Mouse (Mus musculus) forebrain, embryonic 14.5 days (tissue): ENCODE measurements around the gene Pdia5. TPM values are rescaled to one million over a fixed set of nuclear protein-coding genes. Genes with fewer than 3 reads are reported as not detected.

Experiments
- ATAC-seq: fragments of 200-750 bp; cut with Nextera tagmentation; 2 replicates; pipeline ENCODE4 v1.8.0; 2017; ENCODE audit warnings: mild to moderate bottlenecking, moderate library complexity
- DNase-seq: peaks from one replicate; pipeline ENCODE4 v3.0.0-alpha.2; 2015; ENCODE audit warnings: low spot score
- H3K27ac ChIP-seq: fragments of 300-500 bp; sonication (generic); 2 replicates; pipeline ENCODE4 v1.5.1; 2014; ENCODE audit warnings: low read depth, mild to moderate bottlenecking, control low read depth, low read length, moderate library complexity
- H3K27me3 ChIP-seq: fragments of 300-500 bp; sonication (generic); replicated peaks from 2 replicates; pipeline ENCODE4 v1.6.1; 2014; ENCODE audit warnings: low read length, control low read depth, mixed read lengths; ENCODE audit not compliant: control insufficient read depth, insufficient read depth
- H3K36me3 ChIP-seq: fragments of 300-500 bp; sonication (generic); 2 replicates; pipeline ENCODE4 v1.6.1; 2014; ENCODE audit warnings: low read length, control low read depth; ENCODE audit not compliant: control insufficient read depth, insufficient read depth
- H3K4me1 ChIP-seq: fragments of 300-500 bp; sonication (generic); 2 replicates; pipeline ENCODE4 v1.6.1; 2014; ENCODE audit warnings: antibody characterized with exemption, low read length, control low read depth; ENCODE audit not compliant: control insufficient read depth, insufficient read depth
- H3K4me2 ChIP-seq: fragments of 300-500 bp; sonication (generic); 2 replicates; pipeline ENCODE4 v1.6.1; 2014; ENCODE audit warnings: mild to moderate bottlenecking, control low read depth, low read length
- H3K4me3 ChIP-seq: fragments of 300-500 bp; sonication (generic); 2 replicates; pipeline ENCODE4 v1.5.1; 2014; ENCODE audit warnings: low read depth, low read length, control low read depth
- H3K9ac ChIP-seq: fragments of 300-500 bp; sonication (generic); 2 replicates; pipeline ENCODE4 v1.6.1; 2014; ENCODE audit warnings: mild to moderate bottlenecking, low read length, control low read depth, moderate library complexity
- H3K9me3 ChIP-seq: fragments of 300-500 bp; sonication (generic); replicated peaks from 2 replicates; pipeline ENCODE4 v1.6.1; 2016; ENCODE audit warnings: low read length, control low read depth, mixed read lengths; ENCODE audit not compliant: control insufficient read depth
- WGBS: fragments of 180-500 bp; shearing (Covaris S2); extraction: QIAGEN DNeasy Blood & Tissue Kit; methylation state at CpG from one replicate; pipeline ENCODE4 v1.1.7; 2014; 5-methylcytosine and 5-hydroxymethylcytosine counted together
- polyA plus RNA-seq: library from polyadenylated mRNA; unstranded; fragments of >200 nt; fragmentation: Nextera tagmentation; extraction: Ambion mirVana; gene quantifications from 2 replicates; pipeline ENCODE4 v1.2.1, GENCODE M21; 2014

Pdia5 gene
- polyA plus RNA-seq, 1 experiment from 2014 or later = 7.2 TPM

GRCm38 (mm10) chr16:35487776-35488175 lies 2.9 kb downstream of the Pdia5 start:
- H3K9ac ChIP-seq = no peak overlapping the region
- H3K4me2 ChIP-seq = no peak overlapping the region
- peaks cover 16% of the 10 kb centered on the region for H3K4me1 ChIP-seq
- no peaks in the 10 kb centered on the region for H3K27me3 ChIP-seq
- no peaks in the 10 kb centered on the region for H3K9me3 ChIP-seq
- WGBS = 82% methylated on average over 4 of the region's 4 CpGs
- ATAC-seq = no peak
- no peak overlapping the region for H3K4me3 ChIP-seq
- no peaks in the 10 kb centered on the region for H3K36me3 ChIP-seq
- no peak overlapping the region for H3K27ac ChIP-seq
- DNase-seq = no peak

DNA sequence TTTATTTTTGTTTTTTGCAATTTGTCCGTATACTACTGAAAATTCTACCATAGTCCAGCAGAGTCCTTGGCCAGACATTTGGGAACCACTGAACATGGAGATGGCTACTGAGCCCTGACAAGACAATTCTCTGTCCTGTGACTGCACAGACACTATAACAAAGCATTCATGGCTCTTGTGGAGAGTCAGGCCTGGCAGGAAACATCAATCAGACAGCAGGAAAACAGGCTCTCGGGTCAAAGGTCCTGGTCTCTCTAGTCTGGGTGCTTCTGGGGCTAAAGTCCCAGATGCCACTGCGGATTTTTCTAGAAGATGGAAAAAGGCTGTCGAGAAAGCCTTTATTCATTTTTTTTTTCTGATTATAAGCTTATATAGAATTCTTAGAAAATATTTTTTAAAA lies 3.6 kb downstream of the Pdia5 start:
- Histone ChIP-seq H3K4me1 (peaks cover 16% of the 10 kb centered on the region), H3K36me3 (no peaks in the 10 kb centered on the region), H3K27me3 (no peaks in the 10 kb centered on the region), H3K9ac (no peak overlapping the region), H3K9me3 (no peaks in the 10 kb centered on the region), H3K4me3 (no peak overlapping the region), H3K4me2 (no peak overlapping the region), H3K27ac (no peak overlapping the region)
- no peak for ATAC-seq
- WGBS = 65% methylated on average over 4 of the region's 4 CpGs
- no peak for DNase-seq

DNA sequence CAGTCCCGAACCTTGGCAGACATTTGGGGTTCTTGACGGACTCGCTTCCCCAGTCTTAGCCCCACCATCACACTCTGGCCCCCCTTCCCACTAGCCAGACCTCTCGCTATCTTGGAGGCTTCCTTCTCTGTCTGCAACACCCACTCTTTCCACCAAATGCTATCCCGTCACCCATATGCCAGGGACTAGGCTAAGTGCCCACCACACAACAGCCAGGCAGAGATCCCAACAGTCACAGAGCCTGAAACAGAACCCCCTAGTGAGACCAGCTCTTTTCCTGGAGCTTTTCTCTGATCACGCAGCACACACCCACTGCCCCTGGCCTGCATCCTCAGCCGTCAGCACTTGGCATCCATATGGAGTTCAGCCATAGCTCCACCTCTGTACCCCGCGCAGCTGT lies 5.0 kb downstream of the Pdia5 start:
- 65% methylated on average over 9 of the region's 9 CpGs for WGBS
- Histone ChIP-seq H3K27me3 (no peaks in the 10 kb centered on the region), H3K4me3 (no peak overlapping the region), H3K9me3 (no peaks in the 10 kb centered on the region), H3K4me2 (no peak overlapping the region), H3K9ac (no peak overlapping the region), H3K4me1 (peaks cover 16% of the 10 kb centered on the region), H3K36me3 (no peaks in the 10 kb centered on the region), H3K27ac (peak overlapping the region; percentile 39; the same call in 1 of the 2 replicates)
- peak; percentile 27 for DNase-seq
- no peak for ATAC-seq

GRCm38 (mm10) chr16:35484526-35485233 lies 6.0 kb downstream of the Pdia5 start:
- Histone ChIP-seq H3K27ac (no peak overlapping the region), H3K4me2 (no peak overlapping the region)
- no peak for ATAC-seq

DNA sequence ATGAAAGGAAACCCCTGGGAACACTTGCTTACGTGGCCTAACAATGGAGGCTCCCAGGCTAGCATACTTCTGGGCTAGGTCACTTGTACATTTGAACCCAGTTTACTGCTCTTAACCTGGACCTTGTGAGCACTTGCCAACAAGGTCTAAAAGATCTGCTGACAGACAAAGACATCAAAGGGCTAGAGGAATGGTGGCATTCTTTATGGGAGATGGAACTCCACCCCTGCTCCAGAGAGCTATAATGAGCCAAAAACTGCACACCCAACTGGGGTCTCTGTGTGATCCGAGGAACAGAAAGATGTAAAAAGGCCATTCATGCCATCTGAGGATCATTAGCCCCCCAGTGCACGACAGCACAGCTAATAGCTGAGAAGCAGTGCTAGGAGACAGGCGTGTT lies 6.6 kb downstream of the Pdia5 start:
- Histone ChIP-seq H3K4me2 (no peak overlapping the region), H3K27ac (no peak overlapping the region), H3K27me3 (no peaks in the 10 kb centered on the region), H3K4me3 (no peak overlapping the region), H3K9ac (no peak overlapping the region), H3K4me1 (peaks cover 16% of the 10 kb centered on the region), H3K9me3 (no peaks in the 10 kb centered on the region), H3K36me3 (no peaks in the 10 kb centered on the region)
- DNase-seq (peak; percentile 40), ATAC-seq (peak; percentile 47; the same call in 1 of the 2 replicates)
- 6% methylated on average over 4 of the region's 4 CpGs for WGBS

More at GRCm38 (mm10) chr16:35484526-35485233, 6.0 kb downstream of the Pdia5 start:
- Histone ChIP-seq H3K4me3 (no peak overlapping the region), H3K4me1 (peaks cover 16% of the 10 kb centered on the region), H3K27me3 (no peaks in the 10 kb centered on the region), H3K36me3 (no peaks in the 10 kb centered on the region), H3K9ac (no peak overlapping the region), H3K9me3 (no peaks in the 10 kb centered on the region)
- 60% methylated on average over 8 of the region's 8 CpGs for WGBS
- no peak for DNase-seq

DNA sequence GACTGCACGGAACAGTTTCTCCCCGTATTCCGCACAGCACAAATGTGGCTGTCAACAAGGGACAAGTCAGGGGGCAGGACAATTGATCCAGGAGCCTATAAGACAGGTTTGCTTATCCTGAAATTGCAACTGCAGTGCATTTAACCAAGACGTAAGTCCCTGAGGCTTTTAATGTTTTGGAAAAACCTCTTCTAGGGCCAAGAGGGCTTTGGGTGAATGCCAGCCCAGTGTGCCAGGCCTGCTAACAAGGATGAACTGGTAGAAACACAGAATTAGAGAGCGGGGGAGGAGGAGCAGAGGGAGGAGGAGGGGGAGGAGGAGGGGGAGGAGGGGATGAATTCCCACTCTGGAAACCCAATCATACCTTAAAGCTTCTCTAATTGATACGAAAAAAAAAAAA lies 11.4 kb downstream of the Pdia5 start:
- WGBS = 25% methylated on average over 6 of the region's 6 CpGs

GRCm38 (mm10) chr16:35477273-35477672 lies 13.4 kb downstream of the Pdia5 start:
- H3K4me2 ChIP-seq = no peak overlapping the region
- DNase-seq (no peak), ATAC-seq (no peak)
- no peak overlapping the region for H3K9ac ChIP-seq
- H3K27me3 ChIP-seq = no peaks in the 10 kb centered on the region
- H3K36me3 ChIP-seq = no peaks in the 10 kb centered on the region
- 67% methylated on average over 1 of the region's 1 CpGs for WGBS
- H3K9me3 ChIP-seq = no peaks in the 10 kb centered on the region
- no peak overlapping the region for H3K27ac ChIP-seq
- no peak overlapping the region for H3K4me3 ChIP-seq
- H3K4me1 ChIP-seq = no peaks in the 10 kb centered on the region

More for the DNA sequence above, 11.4 kb downstream of the Pdia5 start:
- peak; percentile 77 for DNase-seq
- Histone ChIP-seq H3K27ac (no peak overlapping the region), H3K4me2 (no peak overlapping the region), H3K9ac (no peak overlapping the region), H3K9me3 (no peaks in the 10 kb centered on the region), H3K4me3 (no peak overlapping the region), H3K4me1 (peaks cover 8% of the 10 kb centered on the region), H3K36me3 (no peaks in the 10 kb centered on the region), H3K27me3 (no peaks in the 10 kb centered on the region)
- peak; percentile 23; the same call in 1 of the 2 replicates for ATAC-seq

DNA sequence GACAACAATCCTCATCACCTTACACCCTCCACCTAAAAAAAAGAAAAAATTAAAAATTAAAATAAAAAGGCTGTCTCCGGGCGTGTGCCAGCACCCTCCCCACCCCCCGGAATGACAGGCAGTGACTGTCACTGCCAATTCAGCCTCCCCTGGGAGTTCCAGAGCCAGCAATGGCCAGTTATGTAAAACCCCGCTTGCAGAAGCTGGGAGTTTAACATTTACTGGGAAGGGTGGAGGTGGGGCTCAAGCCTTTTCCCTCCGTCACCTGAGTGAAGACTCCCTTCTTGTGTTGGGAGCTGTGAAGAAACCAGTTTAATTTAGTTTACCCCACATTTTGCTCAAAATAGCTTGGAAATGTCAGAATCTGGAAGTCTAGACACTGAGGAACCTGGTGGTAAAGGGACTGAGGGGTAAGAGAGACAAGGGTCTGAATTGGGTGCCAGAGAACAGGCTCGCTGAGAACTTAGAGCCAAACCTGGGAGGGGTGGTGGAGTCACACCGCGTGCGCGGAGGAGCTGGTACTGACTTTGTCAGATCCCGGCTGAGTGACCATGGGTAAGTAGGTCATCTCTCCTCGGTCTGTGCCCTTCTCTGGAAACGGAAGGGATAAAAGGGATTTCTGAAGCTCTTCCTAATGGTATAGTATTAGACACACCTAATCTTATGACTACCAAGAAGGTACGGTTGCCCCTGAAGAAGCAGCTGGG lies 18.0 kb downstream of the Pdia5 start:
- Histone ChIP-seq H3K4me1 (no peaks in the 10 kb centered on the region), H3K4me2 (no peak overlapping the region), H3K9me3 (no peaks in the 10 kb centered on the region), H3K27me3 (no peaks in the 10 kb centered on the region), H3K36me3 (no peaks in the 10 kb centered on the region), H3K27ac (no peak overlapping the region), H3K9ac (no peak overlapping the region), H3K4me3 (no peak overlapping the region)
- ATAC-seq = no peak
- 89% methylated on average over 14 of the region's 14 CpGs for WGBS
- no peak for DNase-seq
